Mouse (Mus musculus): Measurements from ENCODE around the gene Npy. TPM values are rescaled to one million over a fixed set of nuclear protein-coding genes. Genes with fewer than 3 reads are reported as not detected.

The Npy gene
- total RNA-seq (2014; rRNA removed), result 93.2 and 131 TPM in 2 replicates
- polyA plus RNA-seq (2015; fragmentation: Nextera tagmentation; extraction: Ambion mirVana), result 130 and 133 TPM in 2 replicates

- Histone ChIP-seq H3K27ac (ENCODE audit: low read depth, low read length) (no peak within 1 kb of the TSS), H3K27me3 (ENCODE audit: insufficient read depth, low read length) (peaks cover 15% of the 10 kb centered on the region), H3K4me2 (ENCODE audit: low read depth, low read length, poor library complexity, severe bottlenecking) (peak within 1 kb of the TSS; percentile 68), H3K4me1 (ENCODE audit: insufficient read depth, low read length) (0 out of 2 replicates have a peak, but pooled peaks cover 4% of the 10 kb centered on the region), H3K9me3 (ENCODE audit: low read length) (no peaks in the 10 kb centered on the region), H3K36me3 (ENCODE audit: insufficient read depth, low read length) (no peaks in the 10 kb centered on the region), H3K9ac (replicated peaks; ENCODE audit: low read length, poor library complexity, severe bottlenecking) (peak within 1 kb of the TSS; percentile 48), H3K4me3 (ENCODE audit: low read depth, low read length) (peak within 1 kb of the TSS; percentile 42)
- peak; percentile 56; the same call in 1 of the 2 replicates for ATAC-seq (ENCODE audit: low FRiP score)
- peak; percentile 14 for DNase-seq (ENCODE audit: low spot score)
- WGBS, result under 1% methylated on average over 58 of the region's 66 CpGs
- no peak for TF ChIP-seq CTCF (IDR thresholded peaks at IDR 0.05)
Observed at GRCm38 (mm10) chr6:49821961-49822870, at the start of gene Npy. TSS of gene Npy (plus strand) at chr6:49822710.

DNA sequence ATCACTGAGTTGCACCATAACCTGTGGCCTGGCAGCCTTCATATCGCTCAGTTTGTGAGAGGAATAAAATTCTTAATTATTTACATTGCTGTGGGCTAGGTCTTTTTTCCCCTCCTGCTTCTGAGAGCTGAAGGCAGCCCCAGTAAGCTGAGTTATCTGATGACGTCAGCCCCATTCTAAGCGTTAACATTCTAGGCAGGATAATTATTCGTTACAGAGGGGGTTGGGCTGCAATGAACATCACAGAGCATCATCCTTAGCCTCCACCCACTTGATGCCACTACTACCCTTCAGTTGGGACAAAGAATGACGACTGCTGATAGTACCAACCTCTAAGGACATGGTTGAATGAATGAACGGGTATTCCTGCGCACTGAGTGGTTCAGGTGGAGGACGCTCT, 47.5 kb upstream of the Npy start:
- H3K36me3 ChIP-seq (ENCODE audit: insufficient read depth, low read length), result no peaks in the 10 kb centered on the region
- ATAC-seq (ENCODE audit: low FRiP score), result no peak
- H3K27me3 ChIP-seq (ENCODE audit: insufficient read depth, low read length), result no peaks in the 10 kb centered on the region
- 60% methylated on average over 8 of the region's 8 CpGs for WGBS
- H3K4me3 ChIP-seq (ENCODE audit: low read depth, low read length), result no peak overlapping the region
- H3K9ac ChIP-seq (replicated peaks; ENCODE audit: low read length, poor library complexity, severe bottlenecking), result no peak overlapping the region
- no peak overlapping the region for H3K27ac ChIP-seq (ENCODE audit: low read depth, low read length)
- H3K4me2 ChIP-seq (ENCODE audit: low read depth, low read length, poor library complexity, severe bottlenecking), result no peak overlapping the region
- no peak for TF ChIP-seq CTCF (IDR thresholded peaks at IDR 0.05)
- H3K4me1 ChIP-seq (ENCODE audit: insufficient read depth, low read length), result 0 out of 2 replicates have a peak, but pooled peaks cover 3% of the 10 kb centered on the region
- no peaks in the 10 kb centered on the region for H3K9me3 ChIP-seq (ENCODE audit: low read length)
- DNase-seq (ENCODE audit: low spot score), result no peak

DNA sequence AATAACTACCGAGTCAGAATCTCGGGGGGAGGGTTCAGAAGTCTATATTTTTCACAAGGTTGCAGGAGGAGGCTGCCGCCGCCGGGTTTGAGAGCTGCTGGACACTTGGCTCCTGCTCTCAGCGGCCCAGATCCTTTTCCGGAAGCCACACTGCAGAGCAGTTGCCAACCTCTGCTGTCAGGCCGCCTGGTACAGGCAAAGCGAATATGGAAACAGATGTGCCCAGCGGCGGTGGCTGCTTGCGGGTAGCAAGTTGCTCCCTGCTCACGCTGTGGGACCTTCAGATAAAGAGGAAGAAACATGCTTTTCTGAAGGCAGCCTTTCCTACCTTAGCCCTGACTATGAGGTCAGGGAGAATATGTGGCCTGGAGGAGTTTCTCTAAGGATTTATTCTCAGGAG, 44.4 kb upstream of the Npy start:
- Histone ChIP-seq H3K36me3 (ENCODE audit: insufficient read depth, low read length) (no peaks in the 10 kb centered on the region), H3K4me2 (ENCODE audit: low read depth, low read length, poor library complexity, severe bottlenecking) (no peak overlapping the region), H3K27me3 (ENCODE audit: insufficient read depth, low read length) (no peaks in the 10 kb centered on the region), H3K9me3 (ENCODE audit: low read length) (no peaks in the 10 kb centered on the region), H3K4me1 (ENCODE audit: insufficient read depth, low read length) (0 out of 2 replicates have a peak, but pooled peaks cover 3% of the 10 kb centered on the region), H3K4me3 (ENCODE audit: low read depth, low read length) (no peak overlapping the region), H3K27ac (ENCODE audit: low read depth, low read length) (no peak overlapping the region), H3K9ac (replicated peaks; ENCODE audit: low read length, poor library complexity, severe bottlenecking) (no peak overlapping the region)
- TF ChIP-seq CTCF (IDR thresholded peaks at IDR 0.05), result no peak
- ATAC-seq (ENCODE audit: low FRiP score) (no peak), DNase-seq (ENCODE audit: low spot score) (peak; percentile 14)
- WGBS, result 66% methylated on average over 13 of the region's 13 CpGs

- Histone ChIP-seq H3K27ac (ENCODE audit: low read depth, low read length) (no peak overlapping the region), H3K4me3 (ENCODE audit: low read depth, low read length) (no peak overlapping the region), H3K4me1 (ENCODE audit: insufficient read depth, low read length) (0 out of 2 replicates have a peak, but pooled peaks cover 3% of the 10 kb centered on the region), H3K36me3 (ENCODE audit: insufficient read depth, low read length) (no peaks in the 10 kb centered on the region), H3K27me3 (ENCODE audit: insufficient read depth, low read length) (no peaks in the 10 kb centered on the region), H3K4me2 (ENCODE audit: low read depth, low read length, poor library complexity, severe bottlenecking) (no peak overlapping the region), H3K9ac (replicated peaks; ENCODE audit: low read length, poor library complexity, severe bottlenecking) (no peak overlapping the region), H3K9me3 (ENCODE audit: low read length) (no peaks in the 10 kb centered on the region)
- ATAC-seq (ENCODE audit: low FRiP score), result no peak
- WGBS, result 75% methylated on average over 9 of the region's 9 CpGs
- DNase-seq (ENCODE audit: low spot score), result no peak
- no peak for TF ChIP-seq CTCF (IDR thresholded peaks at IDR 0.05)
Observed at GRCm38 (mm10) chr6:49778729-49779128, 43.8 kb upstream of the Npy start.

GRCm38 (mm10) chr6:49779606-49780005, 42.9 kb upstream of the Npy start:
- Histone ChIP-seq H3K4me3 (ENCODE audit: low read depth, low read length) (no peak overlapping the region), H3K27ac (ENCODE audit: low read depth, low read length) (no peak overlapping the region), H3K4me1 (ENCODE audit: insufficient read depth, low read length) (0 out of 2 replicates have a peak, but pooled peaks cover 3% of the 10 kb centered on the region), H3K27me3 (ENCODE audit: insufficient read depth, low read length) (no peaks in the 10 kb centered on the region), H3K9ac (replicated peaks; ENCODE audit: low read length, poor library complexity, severe bottlenecking) (no peak overlapping the region), H3K4me2 (ENCODE audit: low read depth, low read length, poor library complexity, severe bottlenecking) (no peak overlapping the region), H3K9me3 (ENCODE audit: low read length) (no peaks in the 10 kb centered on the region), H3K36me3 (ENCODE audit: insufficient read depth, low read length) (no peaks in the 10 kb centered on the region)
- DNase-seq (ENCODE audit: low spot score) (no peak), ATAC-seq (ENCODE audit: low FRiP score) (no peak)
- WGBS, result 28% methylated on average over 7 of the region's 7 CpGs
- no peak for TF ChIP-seq CTCF (IDR thresholded peaks at IDR 0.05)

- TF ChIP-seq CTCF (IDR thresholded peaks at IDR 0.05), result no peak
- H3K27me3 ChIP-seq (ENCODE audit: insufficient read depth, low read length), result no peaks in the 10 kb centered on the region
- ATAC-seq (ENCODE audit: low FRiP score) (no peak), DNase-seq (ENCODE audit: low spot score) (no peak)
- 0 out of 2 replicates have a peak, but pooled peaks cover 3% of the 10 kb centered on the region for H3K4me1 ChIP-seq (ENCODE audit: insufficient read depth, low read length)
- H3K36me3 ChIP-seq (ENCODE audit: insufficient read depth, low read length), result no peaks in the 10 kb centered on the region
- 93% methylated on average over 9 of the region's 9 CpGs for WGBS
- no peak overlapping the region for H3K9ac ChIP-seq (replicated peaks; ENCODE audit: low read length, poor library complexity, severe bottlenecking)
- H3K4me3 ChIP-seq (ENCODE audit: low read depth, low read length), result no peak overlapping the region
- H3K9me3 ChIP-seq (ENCODE audit: low read length), result no peaks in the 10 kb centered on the region
- H3K27ac ChIP-seq (ENCODE audit: low read depth, low read length), result no peak overlapping the region
- H3K4me2 ChIP-seq (ENCODE audit: low read depth, low read length, poor library complexity, severe bottlenecking), result no peak overlapping the region
Observed at GRCm38 (mm10) chr6:49780846-49781400, 41.6 kb upstream of the Npy start.
